Mouse (Mus musculus) large intestine, adult 2 months (tissue): ENCODE measurements around the gene Gm10320. TPM values are rescaled to one million over a fixed set of nuclear protein-coding genes. Genes with fewer than 3 reads are reported as not detected.

Experiments used
- DNase-seq: peaks from one replicate; pipeline ENCODE4 v3.0.0-alpha.2; 2012; ENCODE audit warnings: low read depth, low spot score
- WGBS: fragments of 180-500 bp; shearing (Covaris S2); methylation state at CpG from one replicate; pipeline ENCODE4 v1.1.7; 2018; 5-methylcytosine and 5-hydroxymethylcytosine counted together
- polyA plus RNA-seq: library from polyadenylated mRNA; depleted of rRNA; stranded (reverse); fragments of >200 nt; gene quantifications from 2 replicates; pipeline ENCODE4 v1.2.3, GENCODE M21; 2012; rRNA removed

Gene Gm10320
- polyA plus RNA-seq, result 3.3 and 4.9 TPM in 2 replicates

DNA sequence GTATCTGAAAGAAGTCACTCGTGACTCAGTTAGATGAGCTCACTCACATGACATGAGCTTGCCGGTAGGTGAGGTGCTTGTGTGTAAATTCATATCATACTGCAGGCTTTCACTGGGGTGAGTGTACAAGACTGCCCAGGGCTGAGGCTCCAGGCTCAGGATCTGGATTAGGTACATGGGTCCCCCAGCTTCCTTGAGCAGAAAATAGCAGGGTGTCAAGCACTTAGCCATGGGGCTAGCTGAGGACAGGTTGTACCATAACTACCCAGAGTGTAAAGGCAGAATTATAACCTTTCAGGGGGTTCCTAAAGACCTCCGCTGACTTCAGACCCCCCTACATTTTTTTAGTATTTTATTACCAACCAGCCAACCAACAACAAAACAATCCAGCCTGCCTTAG is at the start of gene Gm10320:
Gene Gm10320 (minus strand): TSS at position 93 of the 400 bp plus-strand sequence.
- DNase-seq, result no peak
- WGBS, result 75% methylated on average over 3 of the region's 3 CpGs

DNA sequence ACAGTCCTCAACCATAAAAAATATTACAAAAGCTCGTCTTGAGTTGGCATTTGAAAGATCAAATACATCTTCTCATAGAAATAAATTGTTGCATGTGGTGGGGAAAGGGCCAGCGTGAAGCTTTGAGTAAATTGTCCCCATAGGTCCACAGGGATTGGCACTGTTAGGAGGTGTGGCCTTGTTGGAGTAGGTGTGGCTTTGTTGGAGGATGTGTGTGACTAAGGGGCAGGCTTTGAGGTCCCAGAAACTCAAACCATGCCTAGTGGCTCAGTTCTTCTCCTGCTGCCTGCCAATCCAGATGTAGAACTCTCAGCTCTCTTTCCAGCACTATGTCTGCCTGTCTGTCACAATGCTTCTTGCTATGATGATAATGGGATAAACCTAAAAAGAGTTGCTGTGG is 49.8 kb upstream of the Gm10320 start:
- WGBS, result 80% methylated on average over 2 of the region's 2 CpGs
- DNase-seq, result no peak

DNA sequence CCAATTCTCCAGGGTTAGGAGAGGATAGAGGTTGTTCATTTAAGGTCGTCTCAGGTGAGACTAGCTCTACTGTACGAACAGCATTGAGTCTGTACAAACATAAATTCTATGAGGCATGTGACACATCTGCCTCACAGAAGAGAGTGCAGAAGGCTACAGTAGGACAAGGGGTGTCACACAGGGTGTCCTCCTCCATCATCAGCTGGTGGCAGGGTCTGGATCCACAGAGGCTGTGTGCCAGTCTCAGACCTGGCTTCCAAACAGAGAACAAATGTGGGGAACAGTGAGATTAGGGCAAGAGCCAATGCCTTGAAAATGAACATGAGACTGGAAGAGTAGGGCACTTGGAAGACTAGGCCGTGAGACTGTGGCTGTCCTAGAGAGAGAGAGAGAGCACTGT is 48.4 kb upstream of the Gm10320 start:
- WGBS, result 77% methylated on average over 3 of the region's 3 CpGs
- DNase-seq, result no peak

DNA sequence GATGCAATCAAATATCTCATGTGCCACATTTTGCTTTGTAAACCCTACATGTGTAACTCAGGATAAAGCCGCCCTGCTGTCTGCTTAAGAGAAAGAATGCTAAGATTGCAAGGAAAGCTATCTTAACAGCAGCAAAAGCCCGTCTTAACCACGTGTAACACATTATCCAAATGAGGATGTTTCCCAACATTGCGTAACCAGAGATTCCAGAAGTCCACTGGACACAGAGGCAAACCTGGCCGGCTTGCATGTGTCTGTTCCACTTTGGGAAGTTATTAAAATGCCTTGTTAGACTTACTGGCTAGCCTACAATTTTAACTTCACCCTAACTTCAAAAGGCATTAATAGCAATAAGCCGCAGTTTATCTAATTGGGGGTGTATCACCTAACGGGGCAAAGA is 47.5 kb upstream of the Gm10320 start:
- DNase-seq, result no peak
- WGBS, result 56% methylated on average over 7 of the region's 7 CpGs

DNA sequence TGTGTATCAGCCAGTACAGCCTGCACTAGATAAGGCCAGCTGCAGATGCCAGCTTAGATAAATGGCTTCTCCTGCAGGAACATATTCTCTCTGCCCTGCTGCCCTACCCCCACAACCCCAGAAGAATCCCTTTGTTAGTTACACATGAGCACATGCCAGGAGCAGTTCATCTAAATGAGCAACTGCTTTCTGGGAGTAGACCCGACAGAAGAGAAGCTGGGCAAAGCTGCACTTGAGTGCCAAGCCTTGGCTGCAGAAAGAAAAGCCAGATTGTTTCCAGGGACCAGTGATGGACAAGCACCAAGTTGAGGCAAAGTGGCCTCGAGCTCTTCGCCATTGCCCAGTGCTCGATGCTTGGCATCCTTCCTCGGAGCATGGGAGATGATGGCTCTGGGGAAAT is 46.8 kb upstream of the Gm10320 start:
- 76% methylated on average over 5 of the region's 5 CpGs for WGBS
- DNase-seq, result no peak

DNA sequence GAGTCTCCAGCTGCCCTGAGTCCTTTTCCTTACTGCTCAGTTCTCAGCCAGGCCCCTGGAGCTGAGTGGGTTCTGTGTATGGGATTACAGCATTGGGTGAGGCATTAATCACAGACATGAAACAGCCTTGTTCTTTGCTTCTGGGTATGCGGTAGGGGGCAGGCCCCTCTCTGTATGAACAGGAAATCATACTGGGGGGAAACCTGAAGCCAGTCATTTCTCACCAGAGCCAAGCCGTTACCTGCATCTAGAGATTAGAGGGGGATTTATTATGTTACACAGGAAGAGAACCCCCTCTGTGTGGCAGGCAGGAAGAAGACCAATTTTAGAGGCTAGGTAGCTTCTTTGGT is 43.1 kb upstream of the Gm10320 start:
- whole genome bisulfite sequencing, result 34% methylated on average over 2 of the region's 2 CpGs
- no peak for DNase-seq

DNA sequence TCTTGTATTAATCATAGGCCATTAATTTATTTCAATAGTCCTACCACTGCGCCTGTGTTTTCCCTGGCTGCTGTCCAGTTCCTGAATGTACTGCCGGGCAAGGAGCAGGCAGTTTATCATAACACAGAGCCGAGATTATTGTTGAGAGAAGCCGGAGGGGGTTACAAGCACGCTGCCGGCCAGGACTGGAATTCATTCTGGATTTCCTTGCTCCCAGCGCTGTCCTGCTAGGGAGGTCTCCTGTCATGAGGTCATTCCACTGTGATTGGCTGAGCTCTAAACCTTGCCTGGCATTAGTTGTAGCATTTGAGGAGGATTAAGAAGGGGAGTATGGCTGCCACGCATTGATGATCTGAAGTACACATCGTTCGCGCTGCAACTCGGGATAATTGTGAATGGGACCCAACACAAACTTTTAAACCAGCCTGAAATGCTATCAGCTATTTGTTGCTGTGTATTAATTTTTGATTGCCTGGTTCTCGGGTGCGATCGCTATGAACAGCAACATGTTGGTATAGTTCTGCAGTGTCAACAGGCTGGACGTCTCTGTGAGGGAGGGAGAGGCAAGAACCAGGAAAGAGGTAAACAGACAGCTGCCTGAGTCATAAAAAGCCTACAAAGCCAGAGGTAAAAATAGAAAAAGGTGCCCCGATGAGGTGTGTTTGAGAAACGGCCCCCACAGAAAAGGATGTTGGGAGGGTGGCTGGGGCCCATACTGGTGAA is 42.5 kb upstream of the Gm10320 start:
- DNase-seq, result no peak
- 8% methylated on average over 18 of the region's 18 CpGs for WGBS

DNA sequence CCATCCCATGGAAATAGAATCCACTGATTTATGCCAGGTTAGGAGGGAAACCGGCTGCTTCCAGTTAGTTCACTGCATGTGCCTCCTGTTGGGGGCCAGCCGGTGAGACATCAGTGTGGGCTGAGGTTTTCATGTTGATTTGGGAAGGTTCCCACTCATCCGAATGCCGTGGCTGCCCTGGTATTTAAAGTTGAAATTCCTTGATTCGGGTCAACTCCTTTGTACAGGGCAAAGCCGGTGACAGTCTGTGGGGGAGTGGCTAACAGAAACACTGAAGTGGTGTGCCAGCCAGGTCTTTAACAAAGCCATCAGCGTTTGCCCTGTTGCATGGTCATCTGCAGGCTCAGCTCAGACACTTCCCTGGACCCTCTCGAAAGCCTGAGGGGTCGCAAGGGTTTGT is 41.6 kb upstream of the Gm10320 start:
- WGBS, result 45% methylated on average over 9 of the region's 9 CpGs
- no peak for DNase-seq

DNA sequence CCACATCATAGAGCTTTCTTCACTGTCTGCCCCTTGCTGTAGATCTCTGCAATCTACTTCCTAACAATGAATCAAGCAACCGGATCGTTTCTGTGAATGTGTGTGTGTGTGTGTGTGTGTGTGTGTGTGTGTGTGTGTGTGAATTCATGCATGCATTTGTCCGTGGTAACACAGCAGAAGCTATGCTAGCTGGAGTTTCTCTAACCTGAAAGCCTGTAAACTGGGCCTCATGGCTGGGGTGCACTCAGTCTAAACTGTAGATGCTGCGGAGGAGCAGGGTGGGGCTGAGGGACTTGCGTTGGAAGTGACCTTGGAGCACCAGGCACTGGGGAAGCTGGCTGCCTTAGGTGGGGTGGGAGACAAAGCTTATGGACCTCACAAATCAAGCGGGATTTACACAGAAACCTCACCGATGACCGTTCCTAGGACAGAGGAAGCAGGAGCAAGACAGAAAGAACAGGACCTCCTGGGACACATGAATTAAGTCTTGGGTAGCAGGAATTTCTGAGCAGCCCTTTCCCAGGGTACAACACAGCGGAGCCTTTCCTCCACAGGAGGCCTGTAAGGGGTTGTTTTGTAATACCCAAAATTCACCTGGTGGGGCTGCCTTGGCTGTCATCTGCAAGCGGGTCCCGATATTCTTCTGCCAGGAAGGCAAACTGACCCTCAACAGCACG is 41.0 kb upstream of the Gm10320 start:
- no peak for DNase-seq
- WGBS, result 62% methylated on average over 12 of the region's 12 CpGs

DNA sequence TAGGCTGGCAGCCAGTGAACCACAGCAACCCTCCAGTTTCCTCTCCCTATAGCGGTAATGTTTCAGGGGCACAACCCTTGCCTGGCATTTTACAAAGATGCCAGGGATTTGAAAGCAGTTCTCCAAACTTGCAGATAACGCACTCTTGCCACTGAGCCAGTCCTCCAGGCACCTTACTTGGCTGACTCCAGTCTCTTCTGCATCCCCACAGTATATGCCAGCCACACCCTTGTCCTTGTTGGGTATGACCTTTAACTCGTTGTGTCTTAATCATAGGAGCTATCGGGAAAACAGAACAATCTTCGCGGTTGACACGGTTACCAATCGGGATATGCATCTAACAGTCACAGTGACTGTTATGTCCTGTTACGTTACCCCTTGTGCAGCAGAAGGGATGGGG is 40.2 kb upstream of the Gm10320 start:
- no peak for DNase-seq
- WGBS, result 78% methylated on average over 9 of the region's 9 CpGs

DNA sequence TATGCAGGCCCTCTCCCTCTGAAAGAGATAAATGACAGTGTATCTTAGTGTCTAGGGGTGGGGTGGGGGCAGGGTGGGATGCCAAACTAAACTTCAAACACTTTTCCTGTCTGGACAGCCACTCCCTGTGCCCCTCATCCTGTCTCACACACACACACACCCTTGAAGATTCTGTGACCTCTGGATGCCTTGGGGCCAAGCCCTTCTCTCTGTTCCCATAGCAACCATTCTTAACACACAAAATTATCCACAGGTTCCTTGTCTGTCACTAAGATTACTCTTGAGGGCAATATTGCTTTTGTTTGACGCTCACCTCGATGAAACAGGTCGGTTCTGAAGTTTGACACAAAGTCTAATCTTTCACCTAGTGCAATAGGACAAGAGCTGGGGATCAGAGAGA is 39.5 kb upstream of the Gm10320 start:
- 41% methylated on average over 3 of the region's 3 CpGs for WGBS

DNA sequence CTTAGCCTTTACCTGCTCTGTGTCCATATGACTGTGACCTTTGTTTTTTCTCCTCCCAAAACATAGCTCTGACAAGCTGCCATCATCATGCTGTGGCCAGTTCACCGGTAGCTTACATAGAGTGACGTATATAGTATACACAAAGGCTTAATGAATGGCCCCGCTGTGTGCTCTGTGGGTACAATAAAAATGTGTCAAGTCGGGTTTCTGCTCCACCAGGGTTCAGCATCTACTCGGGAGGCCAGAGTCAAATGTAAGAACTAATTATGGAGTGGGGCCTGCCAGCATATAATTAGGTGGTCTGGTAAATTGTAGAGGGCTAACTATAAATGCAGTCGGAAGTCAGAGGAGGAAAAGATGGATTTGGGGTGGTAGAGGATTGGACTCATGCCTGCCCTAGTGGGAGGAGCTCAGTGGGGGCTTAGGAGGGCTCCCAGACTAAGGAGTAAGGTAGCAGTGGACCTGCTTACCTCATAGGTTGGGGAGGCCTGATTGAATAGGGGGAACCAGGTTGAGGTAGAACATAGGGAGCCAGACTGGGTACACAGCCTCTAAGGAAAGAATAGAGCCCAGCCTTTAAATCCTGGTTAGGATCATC is 32.0 kb upstream of the Gm10320 start:
- 39% methylated on average over 6 of the region's 6 CpGs for WGBS
- no peak for DNase-seq

More for the DNA sequence above, 39.5 kb upstream of the Gm10320 start:
- no peak for DNase-seq

DNA sequence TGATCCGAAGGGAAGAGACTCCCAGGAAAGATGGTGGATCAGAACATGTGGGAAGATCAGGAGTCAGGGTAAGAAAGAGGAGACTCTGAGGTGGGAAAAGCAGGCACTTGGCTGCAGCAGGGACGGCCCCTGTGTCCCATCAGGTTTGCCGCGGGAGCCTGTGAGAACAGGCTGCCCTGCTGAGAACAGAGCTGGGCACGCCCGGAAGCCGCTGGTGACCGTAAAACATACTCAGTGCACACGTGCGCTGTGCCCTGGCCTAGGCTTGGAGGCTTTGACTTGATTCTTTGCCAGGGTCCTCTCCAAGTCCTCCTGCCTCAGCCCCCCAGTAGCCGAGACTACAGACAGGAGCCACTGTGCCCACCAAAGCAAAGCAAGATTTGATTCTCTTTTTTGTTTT is 26.5 kb upstream of the Gm10320 start:
- no peak for DNase-seq
- WGBS, result 17% methylated on average over 11 of the region's 11 CpGs

DNA sequence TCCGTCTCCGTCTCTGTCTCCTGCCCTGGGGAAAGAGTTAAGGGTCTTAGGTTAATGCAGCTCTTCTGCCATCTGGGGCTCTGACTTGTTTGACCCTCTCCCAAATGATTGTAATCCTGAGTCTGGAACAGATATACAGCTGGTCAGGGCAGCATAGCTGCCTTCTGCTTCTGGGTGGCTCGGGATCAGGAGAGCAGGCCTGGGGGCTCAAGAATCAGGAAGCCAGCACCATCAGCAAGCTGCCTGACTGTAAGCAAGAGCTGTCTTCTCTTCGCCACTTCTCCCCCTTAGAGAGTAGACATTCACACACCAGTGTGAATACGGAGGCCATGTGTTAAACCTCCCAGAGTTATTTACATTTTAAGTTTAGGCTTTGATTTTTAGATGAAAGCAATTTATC is 25.9 kb upstream of the Gm10320 start:
- WGBS, result 72% methylated on average over 5 of the region's 5 CpGs
- DNase-seq, result no peak

DNA sequence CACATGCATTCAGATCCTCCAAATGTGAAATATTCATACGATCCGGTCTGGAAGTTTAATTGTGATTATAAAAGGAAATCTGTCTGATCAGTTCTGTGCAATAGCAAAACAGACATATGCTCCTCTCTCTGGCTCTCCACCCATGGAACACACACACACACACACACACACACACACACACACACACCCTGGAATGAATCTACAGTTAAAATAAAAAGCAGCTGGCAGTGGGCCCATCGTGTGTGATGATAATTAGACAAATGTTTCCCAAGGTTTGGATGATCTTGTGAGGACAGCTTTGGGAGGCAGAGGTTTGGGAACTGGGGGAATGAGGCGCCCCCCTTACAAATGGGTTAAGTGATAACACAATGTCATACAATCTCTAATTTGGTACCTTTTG is 25.2 kb upstream of the Gm10320 start:
- DNase-seq, result no peak
- 74% methylated on average over 4 of the region's 4 CpGs for WGBS

DNA sequence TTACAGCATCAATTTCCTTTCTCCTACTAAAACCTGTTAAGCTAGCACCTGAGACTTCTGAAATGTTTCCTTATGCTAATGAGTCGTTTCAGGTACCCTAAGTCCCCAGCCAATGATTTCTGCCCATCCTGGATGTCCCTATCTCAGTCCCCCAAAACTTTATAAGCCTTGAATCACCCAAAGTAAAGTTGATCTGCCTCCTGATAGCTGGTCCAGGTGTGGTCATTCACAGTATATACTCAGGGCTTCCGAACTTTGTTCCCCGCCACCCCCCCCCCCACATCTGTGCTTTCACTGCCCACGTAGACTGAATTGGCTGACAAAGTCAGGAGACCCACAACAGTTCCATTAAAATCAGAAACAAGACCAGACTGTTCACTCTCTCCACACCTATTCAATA is 20.3 kb upstream of the Gm10320 start:
- 73% methylated on average over 4 of the region's 4 CpGs for WGBS
- no peak for DNase-seq

DNA sequence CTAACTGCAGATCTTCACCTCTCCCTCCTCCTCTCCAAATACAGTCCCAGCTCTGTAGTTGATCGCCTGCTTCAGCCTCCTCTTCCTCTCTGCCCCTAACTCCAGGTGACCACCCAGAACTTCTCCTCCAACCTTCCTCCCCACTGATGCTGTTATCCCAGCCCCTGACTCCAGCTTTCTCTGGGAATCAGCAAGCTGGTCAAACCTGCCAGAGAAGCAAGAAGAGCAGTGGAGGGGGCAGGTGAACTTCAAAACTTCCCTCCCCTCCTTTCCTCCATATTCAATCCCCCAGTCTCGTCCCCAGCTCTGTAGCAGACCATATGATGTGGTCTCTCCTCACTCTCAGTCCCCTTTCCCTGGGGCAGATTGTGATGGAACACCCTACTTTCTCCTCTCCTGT is 15.9 kb upstream of the Gm10320 start:
- WGBS, result 55% methylated on average over 2 of the region's 2 CpGs
- DNase-seq, result no peak

DNA sequence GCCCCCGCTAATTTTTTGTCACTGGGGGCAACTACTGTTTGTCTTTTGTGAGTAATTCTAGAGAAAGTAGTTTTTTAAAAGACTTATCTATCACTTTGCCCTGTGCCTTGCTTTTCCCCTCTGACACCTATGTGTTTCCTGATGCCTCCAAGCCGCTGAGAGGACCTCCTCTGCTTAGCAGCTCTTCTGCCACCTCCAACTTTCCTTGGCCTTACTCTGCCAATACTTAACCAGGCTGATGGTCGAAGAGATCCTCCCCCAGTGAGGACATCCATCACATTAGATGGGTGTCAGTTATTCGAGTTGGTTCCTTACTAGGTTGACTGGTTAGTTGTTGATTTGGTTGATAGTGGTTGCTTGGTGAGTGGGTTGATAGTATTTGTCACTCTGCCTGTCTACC is 14.7 kb upstream of the Gm10320 start:
- no peak for DNase-seq
- WGBS, result 45% methylated on average over 4 of the region's 4 CpGs

DNA sequence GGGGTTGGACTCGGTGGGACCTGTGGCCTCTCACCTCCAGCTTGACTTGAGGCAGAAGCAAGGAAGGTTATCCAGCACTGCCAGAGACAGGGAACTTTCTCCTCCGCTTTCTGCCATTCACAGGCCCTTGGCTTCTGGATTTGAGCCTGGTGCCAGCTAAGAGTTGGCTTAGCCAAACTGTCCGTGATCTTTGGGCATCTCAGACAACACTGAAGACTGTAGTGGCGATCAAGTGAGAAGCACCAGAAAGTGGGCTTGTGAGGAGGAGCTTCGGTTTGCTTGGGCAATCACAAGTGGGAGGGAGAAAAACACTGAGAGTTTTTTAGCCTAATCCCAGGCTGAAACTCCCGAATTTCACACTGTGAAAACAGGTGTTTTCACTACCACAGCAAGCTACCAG is 14.2 kb upstream of the Gm10320 start:
- 64% methylated on average over 6 of the region's 6 CpGs for WGBS
- no peak for DNase-seq

DNA sequence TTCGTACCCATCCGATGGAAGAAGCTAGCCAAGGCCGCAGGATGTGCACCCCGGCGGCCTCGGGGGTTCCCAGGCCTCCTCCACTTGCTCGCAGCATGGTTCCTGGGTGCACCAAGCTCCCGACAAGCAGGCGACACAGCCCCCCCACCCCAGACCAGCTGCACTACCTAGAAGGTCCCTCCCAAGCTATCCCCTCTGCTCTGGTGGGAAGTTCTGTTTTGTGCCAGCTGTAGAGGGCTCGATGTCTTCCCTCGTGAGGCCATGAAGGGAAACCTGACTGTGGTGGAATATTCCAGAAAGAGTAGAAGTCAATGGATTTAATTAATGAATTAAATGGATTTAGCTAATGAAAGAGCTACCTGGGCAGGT is 13.7 kb upstream of the Gm10320 start:
- 29% methylated on average over 11 of the region's 11 CpGs for WGBS
- DNase-seq, result no peak
